Mouse (Mus musculus) midbrain, embryonic 16.5 days (tissue): Measurements from ENCODE around the gene Olfr921. TPM values are rescaled to one million over a fixed set of nuclear protein-coding genes. Genes with fewer than 3 reads are reported as not detected.

ENCODE experiments used
- ATAC-seq: fragments of 200-750 bp; cut with Nextera tagmentation; 2 replicates; pipeline ENCODE4 v1.8.0; 2017; ENCODE audit warnings: moderate TSS enrichment
- H3K27ac ChIP-seq: fragments of 300-500 bp; sonication (generic); 2 replicates; pipeline ENCODE4 v1.5.1; 2014; ENCODE audit warnings: mild to moderate bottlenecking, low read length, mixed read lengths
- H3K27me3 ChIP-seq: fragments of 300-500 bp; sonication (generic); 2 replicates; pipeline ENCODE4 v1.6.1; 2014; ENCODE audit warnings: low read depth, low read length, mixed read lengths; ENCODE audit not compliant: control insufficient read depth, insufficient read depth
- H3K36me3 ChIP-seq: fragments of 300-500 bp; sonication (generic); 2 replicates; pipeline ENCODE4 v1.6.1; 2014; ENCODE audit warnings: mild to moderate bottlenecking, low read length, moderate library complexity, mixed read lengths; ENCODE audit not compliant: control insufficient read depth, insufficient read depth
- H3K4me1 ChIP-seq: fragments of 300-500 bp; sonication (generic); 2 replicates; pipeline ENCODE4 v1.6.1; 2014; ENCODE audit warnings: mild to moderate bottlenecking, low read length, mixed read lengths; ENCODE audit not compliant: control insufficient read depth, insufficient read depth
- H3K4me2 ChIP-seq: fragments of 300-500 bp; sonication (generic); 2 replicates; pipeline ENCODE4 v1.6.1; 2014; ENCODE audit warnings: mild to moderate bottlenecking, low read length, mixed read lengths
- H3K4me3 ChIP-seq: fragments of 300-500 bp; sonication (generic); 2 replicates; pipeline ENCODE4 v1.5.1; 2014; ENCODE audit warnings: low read depth, mild to moderate bottlenecking, low read length, moderate library complexity, mixed read lengths
- H3K9ac ChIP-seq: fragments of 300-500 bp; sonication (generic); 2 replicates; pipeline ENCODE4 v1.6.1; 2014; ENCODE audit warnings: low read depth, low read length, mixed read lengths
- H3K9me3 ChIP-seq: fragments of 300-500 bp; sonication (generic); replicated peaks from 2 replicates; pipeline ENCODE4 v1.6.1; 2014; ENCODE audit warnings: mild to moderate bottlenecking, low read length, mixed read lengths; ENCODE audit not compliant: control insufficient read depth, poor library complexity, severe bottlenecking
- WGBS: fragments of 180-500 bp; shearing (Covaris S2); extraction: QIAGEN DNeasy Blood & Tissue Kit; methylation state at CpG from one replicate; pipeline ENCODE4 v1.1.7; 2014; 5-methylcytosine and 5-hydroxymethylcytosine counted together
- polyA plus RNA-seq: library from polyadenylated mRNA; unstranded; fragments of >200 nt; fragmentation: Nextera tagmentation; extraction: Ambion mirVana; gene quantifications from 2 replicates; pipeline ENCODE4 v1.2.1, GENCODE M21; 2015

Olfr921 gene
- not detected in 2 replicates for polyA plus RNA-seq

- H3K36me3 ChIP-seq = no peaks in the 10 kb centered on the region
- H3K27ac ChIP-seq = no peak within 1 kb of the TSS
- no peak within 1 kb of the TSS for H3K9ac ChIP-seq
- H3K27me3 ChIP-seq = no peaks in the 10 kb centered on the region
- H3K9me3 ChIP-seq = no peaks in the 10 kb centered on the region
- H3K4me1 ChIP-seq = no peaks in the 10 kb centered on the region
- H3K4me2 ChIP-seq = no peak within 1 kb of the TSS
- ATAC-seq = no peak
- H3K4me3 ChIP-seq = no peak within 1 kb of the TSS
These were observed at the start of gene Olfr921 for GRCm38 (mm10) chr9:38772768-38773167. Gene Olfr921 (plus strand): TSS chr9:38773068.

- Histone ChIP-seq H3K9me3 (no peaks in the 10 kb centered on the region), H3K36me3 (no peaks in the 10 kb centered on the region), H3K9ac (no peak overlapping the region), H3K4me1 (no peaks in the 10 kb centered on the region), H3K4me2 (no peak overlapping the region), H3K27me3 (no peaks in the 10 kb centered on the region), H3K27ac (no peak overlapping the region), H3K4me3 (no peak overlapping the region)
- no peak for ATAC-seq
- 98% methylated on average over 1 of the region's 1 CpGs for WGBS
These were observed 48.8 kb upstream of the Olfr921 start for GRCm38 (mm10) chr9:38724044-38724443.

- Histone ChIP-seq H3K27ac (no peak overlapping the region), H3K9me3 (no peaks in the 10 kb centered on the region), H3K9ac (no peak overlapping the region), H3K4me2 (no peak overlapping the region), H3K27me3 (no peaks in the 10 kb centered on the region), H3K4me3 (no peak overlapping the region), H3K36me3 (no peaks in the 10 kb centered on the region), H3K4me1 (no peaks in the 10 kb centered on the region)
- ATAC-seq = no peak
- WGBS = 86% methylated on average over 3 of the region's 3 CpGs
These were observed 44.6 kb upstream of the Olfr921 start for GRCm38 (mm10) chr9:38728218-38728617.

GRCm38 (mm10) chr9:38741408-38741807 lies 31.5 kb upstream of the Olfr921 start:
- no peaks in the 10 kb centered on the region for H3K27me3 ChIP-seq
- no peaks in the 10 kb centered on the region for H3K4me1 ChIP-seq
- no peak overlapping the region for H3K4me3 ChIP-seq
- H3K9ac ChIP-seq = no peak overlapping the region
- WGBS = 96% methylated on average over 1 of the region's 1 CpGs
- no peaks in the 10 kb centered on the region for H3K9me3 ChIP-seq
- no peak for ATAC-seq
- no peak overlapping the region for H3K4me2 ChIP-seq
- H3K27ac ChIP-seq = no peak overlapping the region
- H3K36me3 ChIP-seq = no peaks in the 10 kb centered on the region

- Histone ChIP-seq H3K4me3 (no peak overlapping the region), H3K9ac (no peak overlapping the region)
- ATAC-seq = no peak
These were observed 28.1 kb upstream of the Olfr921 start for GRCm38 (mm10) chr9:38744619-38745315.

GRCm38 (mm10) chr9:38751999-38752398 lies 20.9 kb upstream of the Olfr921 start, which contains the start of gene Olfr920:
Gene Olfr920 (plus strand): TSS chr9:38752299.
- Histone ChIP-seq H3K27ac (no peak within 1 kb of the TSS), H3K27me3 (no peaks in the 10 kb centered on the region), H3K36me3 (no peaks in the 10 kb centered on the region), H3K4me1 (no peaks in the 10 kb centered on the region), H3K9me3 (no peaks in the 10 kb centered on the region), H3K4me3 (no peak within 1 kb of the TSS), H3K9ac (no peak within 1 kb of the TSS), H3K4me2 (no peak within 1 kb of the TSS)
- WGBS = 95% methylated on average over 1 of the region's 1 CpGs
- ATAC-seq = no peak

More at GRCm38 (mm10) chr9:38744619-38745315, 28.1 kb upstream of the Olfr921 start:
- 95% methylated on average over 4 of the region's 4 CpGs for WGBS
- H3K4me2 ChIP-seq = no peak overlapping the region
- no peaks in the 10 kb centered on the region for H3K4me1 ChIP-seq
- no peaks in the 10 kb centered on the region for H3K36me3 ChIP-seq
- no peaks in the 10 kb centered on the region for H3K9me3 ChIP-seq
- no peaks in the 10 kb centered on the region for H3K27me3 ChIP-seq
- H3K27ac ChIP-seq = no peak overlapping the region

- no peaks in the 10 kb centered on the region for H3K27me3 ChIP-seq
- no peak overlapping the region for H3K27ac ChIP-seq
- no peaks in the 10 kb centered on the region for H3K4me1 ChIP-seq
- ATAC-seq = no peak
- H3K4me2 ChIP-seq = no peak overlapping the region
- H3K9ac ChIP-seq = no peak overlapping the region
- H3K4me3 ChIP-seq = no peak overlapping the region
- H3K9me3 ChIP-seq = no peaks in the 10 kb centered on the region; the same call in 1 of the 2 replicates
- no peaks in the 10 kb centered on the region for H3K36me3 ChIP-seq
- 88% methylated on average over 2 of the region's 2 CpGs for WGBS
These were observed 19.8 kb downstream of the Olfr921 start for GRCm38 (mm10) chr9:38792689-38793088.

GRCm38 (mm10) chr9:38805696-38806095 lies 32.8 kb downstream of the Olfr921 start:
- Histone ChIP-seq H3K9ac (no peak overlapping the region), H3K9me3 (no peaks in the 10 kb centered on the region), H3K4me3 (no peak overlapping the region), H3K27ac (no peak overlapping the region), H3K36me3 (no peaks in the 10 kb centered on the region), H3K27me3 (no peaks in the 10 kb centered on the region), H3K4me1 (no peaks in the 10 kb centered on the region), H3K4me2 (no peak overlapping the region)
- ATAC-seq = no peak

- Histone ChIP-seq H3K4me3 (no peak within 1 kb of the TSS), H3K4me2 (no peak within 1 kb of the TSS), H3K36me3 (no peaks in the 10 kb centered on the region), H3K4me1 (no peaks in the 10 kb centered on the region), H3K9me3 (no peaks in the 10 kb centered on the region), H3K27ac (no peak within 1 kb of the TSS), H3K27me3 (no peaks in the 10 kb centered on the region), H3K9ac (no peak within 1 kb of the TSS)
- 61% methylated on average over 2 of the region's 2 CpGs for WGBS
- ATAC-seq = no peak
These were observed 41.4 kb downstream of the Olfr921 start, which contains the start of gene Olfr922 for GRCm38 (mm10) chr9:38814314-38814713. Gene Olfr922 (plus strand): TSS chr9:38814614.
